ENCODE assay signal across 33 mouse cellular contexts in the genomic region with DNA sequence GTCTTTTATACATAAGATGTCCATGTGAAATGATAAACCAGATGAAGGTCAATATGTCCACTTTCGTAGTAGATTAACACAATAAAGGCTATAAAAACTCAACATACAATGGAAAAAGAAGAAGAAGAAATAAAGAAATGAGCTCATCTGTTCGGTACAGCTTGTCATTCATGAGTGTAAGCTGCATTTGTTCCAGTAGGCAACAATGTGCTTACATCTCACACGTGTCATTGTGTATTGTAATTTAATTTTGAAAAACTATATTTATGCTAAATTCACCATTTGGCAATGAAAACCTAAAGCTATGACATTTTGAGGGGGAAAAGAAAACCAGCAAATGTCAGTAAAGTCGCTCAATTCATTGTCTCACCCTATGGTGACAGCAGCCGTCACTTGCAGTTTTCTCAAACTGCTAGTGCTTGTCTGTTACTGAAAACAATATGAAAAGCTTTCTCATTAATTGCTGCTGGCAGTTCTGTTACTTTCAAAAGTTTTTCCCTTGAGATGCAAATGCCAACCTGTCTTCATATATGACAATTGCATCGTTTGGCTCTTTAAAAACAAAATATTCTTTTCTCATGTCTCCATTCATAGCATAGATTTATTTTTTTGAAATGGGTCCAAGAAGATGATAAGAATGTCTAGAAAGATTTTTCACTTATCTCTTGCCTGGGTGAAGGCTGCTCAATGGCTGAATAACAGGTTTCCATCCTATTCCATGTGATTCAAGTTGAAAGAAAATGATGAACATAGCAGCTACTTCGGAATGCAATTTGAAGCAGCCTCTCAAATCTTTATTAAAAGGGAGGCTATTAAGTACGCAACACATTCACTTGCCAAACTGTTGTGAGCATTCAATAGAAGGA. TPM values are rescaled to one million over a fixed set of nuclear protein-coding genes. Genes with fewer than 3 reads are reported as not detected.
"Had no signal": no experiment of that assay in that cellular context is flagged by ENCODE, and none has a peak within 500 bp of the region (broad histone marks: within the 10 kb centered on the region; RNA-seq: fewer than 3 reads in every experiment).

No protein-coding gene starts in this region.

- H3K4me3 ChIP-seq: limb, embryonic 10.5 days; limb, embryonic 12.5 days; limb, embryonic 13.5 days; limb, embryonic 15.5 days; liver, embryonic 12.5 days; liver, embryonic 13.5 days; liver, embryonic 15.5 days; lung, embryonic 15.5 days; megakaryocyte, embryonic 14.5 days; midbrain, embryonic 10.5 days; midbrain, embryonic 12.5 days; midbrain, embryonic 13.5 days; myocyte; neural tube, embryonic 12.5 days had no signal

- H3K4me2 ChIP-seq: limb, embryonic 12.5 days; limb, embryonic 13.5 days; limb, embryonic 15.5 days; liver, embryonic 11.5 days; liver, embryonic 12.5 days; liver, embryonic 13.5 days; liver, embryonic 15.5 days; lung, embryonic 14.5 days; lung, embryonic 15.5 days; midbrain, embryonic 12.5 days; midbrain, embryonic 13.5 days; neural tube, embryonic 12.5 days had no signal

- H3K27ac ChIP-seq: limb, embryonic 10.5 days; limb, embryonic 12.5 days; limb, embryonic 13.5 days; limb, embryonic 15.5 days; liver, embryonic 12.5 days; liver, embryonic 13.5 days; liver, embryonic 14.5 days; liver, embryonic 15.5 days; lung, embryonic 15.5 days; macrophage; midbrain, embryonic 10.5 days; midbrain, embryonic 12.5 days; midbrain, embryonic 13.5 days; neural tube, embryonic 12.5 days had no signal

- H3K4me1 ChIP-seq: limb, embryonic 10.5 days; limb, embryonic 12.5 days; limb, embryonic 13.5 days; limb, embryonic 15.5 days; liver, embryonic 12.5 days; liver, embryonic 13.5 days; liver, embryonic 15.5 days; lung, embryonic 15.5 days; megakaryocyte, embryonic 14.5 days; midbrain, embryonic 12.5 days; neural tube, embryonic 12.5 days had no signal

- H3K9me3 ChIP-seq: limb, embryonic 10.5 days; limb, embryonic 15.5 days; liver, embryonic 12.5 days; liver, embryonic 13.5 days; liver, embryonic 15.5 days; lung, embryonic 15.5 days; megakaryocyte, embryonic 14.5 days had no signal

- DNase-seq: left cerebral cortex, postnatal 4 days; liver; liver, embryonic 13.5 days; liver, postnatal 0 days; lung, adult 18-20 months; lung, adult 2 months; lung, embryonic 14.5 days; lung, postnatal 10 days; lung, postnatal 14 days; lung, postnatal 36 days; lung, postnatal 4 days; midbrain, embryonic 14.5 days had no signal

- ATAC-seq: liver, embryonic 12.5 days; liver, postnatal 0 days; lung, postnatal 0 days; midbrain, embryonic 13.5 days; midbrain, embryonic 16.5 days had no signal

- H3K27me3 ChIP-seq: limb, embryonic 12.5 days; limb, embryonic 13.5 days; limb, embryonic 15.5 days; liver, embryonic 12.5 days; liver, embryonic 13.5 days; liver, embryonic 15.5 days; lung, embryonic 15.5 days; megakaryocyte, embryonic 14.5 days; midbrain, embryonic 12.5 days; midbrain, embryonic 13.5 days; neural tube, embryonic 12.5 days had no signal

- H3K9ac ChIP-seq: limb, embryonic 12.5 days; limb, embryonic 13.5 days; limb, embryonic 15.5 days; liver, embryonic 12.5 days; liver, embryonic 13.5 days; liver, embryonic 14.5 days; liver, embryonic 15.5 days; liver, postnatal 0 days; lung, embryonic 14.5 days; lung, embryonic 15.5 days; midbrain, embryonic 12.5 days; midbrain, embryonic 13.5 days; neural tube, embryonic 12.5 days had no signal

- H3K36me3 ChIP-seq: limb, embryonic 10.5 days; limb, embryonic 12.5 days; limb, embryonic 13.5 days; limb, embryonic 15.5 days; liver, embryonic 12.5 days; liver, embryonic 13.5 days; liver, embryonic 15.5 days; lung, embryonic 15.5 days; midbrain, embryonic 10.5 days; midbrain, embryonic 12.5 days; midbrain, embryonic 13.5 days; neural tube, embryonic 12.5 days had no signal

RNA-seq across cellular contexts. Expression of a gene that starts 10.4 kb away (rescaled TPM):
- total RNA-seq: megakaryocyte progenitor cell, adult 5-6 weeks; megakaryocyte-erythroid progenitor cell, adult 5-6 weeks; monocyte, adult 5-6 weeks had no signal
- polyA plus RNA-seq: macrophage had no signal
